Mouse (Mus musculus): ENCODE measurements around the gene Nectin1.
A peak's percentile ranks its signal among the peaks of the same experiment; 100 is the strongest.

Nectin1 gene

GRCm38 (mm10) chr9:43761181-43761820 lies 17.5 kb downstream of the Nectin1 start:
- DNase-seq (ENCODE audit: low read depth, low spot score), result no peak

GRCm38 (mm10) chr9:43761941-43762340 lies 18.2 kb downstream of the Nectin1 start:
- DNase-seq (ENCODE audit: low read depth, low spot score), result no peak

GRCm38 (mm10) chr9:43765419-43766179 lies 21.8 kb downstream of the Nectin1 start:
- DNase-seq (ENCODE audit: low read depth, low spot score), result no peak

GRCm38 (mm10) chr9:43768779-43769178 lies 25.0 kb downstream of the Nectin1 start:
- no peak for DNase-seq (ENCODE audit: low read depth, low spot score)

GRCm38 (mm10) chr9:43769228-43769627 lies 25.4 kb downstream of the Nectin1 start:
- DNase-seq (ENCODE audit: low read depth, low spot score), result no peak

- DNase-seq (ENCODE audit: low read depth, low spot score), result no peak
Observed at GRCm38 (mm10) chr9:43769940-43770339, 26.2 kb downstream of the Nectin1 start.

- DNase-seq (ENCODE audit: low read depth, low spot score), result no peak
Observed at GRCm38 (mm10) chr9:43771041-43771440, 27.3 kb downstream of the Nectin1 start.

GRCm38 (mm10) chr9:43772460-43772859 lies 28.7 kb downstream of the Nectin1 start:
- peak; percentile 14 for DNase-seq (ENCODE audit: low read depth, low spot score)

GRCm38 (mm10) chr9:43773521-43773920 lies 29.7 kb downstream of the Nectin1 start:
- DNase-seq (ENCODE audit: low read depth, low spot score), result no peak

- no peak for DNase-seq (ENCODE audit: low read depth, low spot score)
Observed at GRCm38 (mm10) chr9:43774427-43774826, 30.6 kb downstream of the Nectin1 start.

- no peak for DNase-seq (ENCODE audit: low read depth, low spot score)
Observed at GRCm38 (mm10) chr9:43776231-43776630, 32.4 kb downstream of the Nectin1 start.

- DNase-seq (ENCODE audit: low read depth, low spot score), result no peak
Observed at GRCm38 (mm10) chr9:43777362-43778360, 33.9 kb downstream of the Nectin1 start.

- DNase-seq (ENCODE audit: low read depth, low spot score), result no peak
Observed at GRCm38 (mm10) chr9:43780883-43781282, 37.1 kb downstream of the Nectin1 start.

GRCm38 (mm10) chr9:43782401-43782800 lies 38.6 kb downstream of the Nectin1 start:
- DNase-seq (ENCODE audit: low read depth, low spot score), result no peak

GRCm38 (mm10) chr9:43783959-43784358 lies 40.2 kb downstream of the Nectin1 start:
- DNase-seq (ENCODE audit: low read depth, low spot score), result peak; percentile 53

- DNase-seq (ENCODE audit: low read depth, low spot score), result peak; percentile 67
Observed at GRCm38 (mm10) chr9:43784841-43785240, 41.1 kb downstream of the Nectin1 start.

- no peak for DNase-seq (ENCODE audit: low read depth, low spot score)
Observed at GRCm38 (mm10) chr9:43787591-43787990, 43.8 kb downstream of the Nectin1 start.

- no peak for DNase-seq (ENCODE audit: low read depth, low spot score)
Observed at GRCm38 (mm10) chr9:43792681-43793080, 48.9 kb downstream of the Nectin1 start.

- no peak for DNase-seq (ENCODE audit: low read depth, low spot score)
Observed at GRCm38 (mm10) chr9:43793411-43793810, 49.6 kb downstream of the Nectin1 start.

- DNase-seq (ENCODE audit: low read depth, low spot score), result no peak
Observed at GRCm38 (mm10) chr9:43796031-43796430, 52.2 kb downstream of the Nectin1 start.

GRCm38 (mm10) chr9:43796841-43797740 lies 53.3 kb downstream of the Nectin1 start:
- DNase-seq (ENCODE audit: low read depth, low spot score), result no peak
